Mouse (Mus musculus): Measurements from ENCODE around the gene Atg4b.

The Atg4b gene

GRCm38 (mm10) chr1:93751290-93751689 lies at the start of gene Atg4b:
Gene Atg4b (plus strand): TSS chr1:93751500.
- DNase-seq (ENCODE audit: low read depth, low spot score): no peak

GRCm38 (mm10) chr1:93702106-93702505 lies 49.2 kb upstream of the Atg4b start:
- DNase-seq (ENCODE audit: low read depth, low spot score): no peak

DNA sequence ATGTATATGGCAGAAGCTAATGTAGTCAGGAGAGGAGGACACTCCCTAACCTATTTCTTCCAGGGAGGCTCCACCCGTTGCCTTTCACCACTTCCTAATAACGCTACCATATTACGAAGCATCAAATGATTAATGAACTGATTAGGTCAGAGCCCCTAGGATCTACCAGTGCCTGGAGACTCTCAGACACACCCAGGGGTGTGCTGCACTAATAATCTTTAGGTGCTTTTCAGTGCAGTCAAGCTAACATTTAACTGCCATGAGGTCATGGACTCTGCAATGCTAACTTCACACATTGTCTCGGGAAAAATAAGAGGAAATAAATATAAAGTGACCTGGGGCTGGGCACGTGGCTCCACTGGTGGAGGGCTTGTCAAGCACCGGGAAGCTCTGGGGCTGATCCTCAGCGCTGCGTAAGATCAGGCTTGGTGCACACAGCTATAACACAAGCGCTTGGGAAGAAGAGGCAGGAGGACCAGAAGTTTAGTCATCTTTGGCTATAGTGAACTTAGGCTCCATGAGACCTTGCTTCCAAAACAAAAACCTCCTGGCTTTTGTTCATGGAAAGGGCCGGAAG lies 47.7 kb upstream of the Atg4b start:
- DNase-seq (ENCODE audit: low read depth, low spot score): no peak

DNA sequence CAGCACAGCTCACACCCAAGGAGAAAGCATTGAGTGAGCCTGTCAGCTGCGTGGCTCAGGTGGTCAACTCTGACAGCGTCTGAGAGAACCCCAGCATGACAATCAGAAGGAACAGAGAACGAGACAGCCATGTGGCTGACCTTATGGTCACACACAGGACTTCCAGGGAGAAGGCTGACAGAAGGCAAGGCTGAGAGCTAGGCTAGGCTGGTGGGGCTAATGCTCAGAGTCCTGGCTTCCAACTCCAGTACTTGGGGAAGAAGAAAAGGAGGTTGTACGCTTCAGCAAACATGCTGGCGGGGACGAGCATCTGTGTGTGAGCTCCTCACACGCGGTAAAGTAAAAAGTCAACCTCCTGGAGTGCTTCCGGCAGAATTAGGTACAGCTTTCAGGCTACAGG lies 47.0 kb upstream of the Atg4b start:
- no peak for DNase-seq (ENCODE audit: low read depth, low spot score)

- DNase-seq (ENCODE audit: low read depth, low spot score): no peak
Observed at GRCm38 (mm10) chr1:93705389-93705788, 45.9 kb upstream of the Atg4b start.

DNA sequence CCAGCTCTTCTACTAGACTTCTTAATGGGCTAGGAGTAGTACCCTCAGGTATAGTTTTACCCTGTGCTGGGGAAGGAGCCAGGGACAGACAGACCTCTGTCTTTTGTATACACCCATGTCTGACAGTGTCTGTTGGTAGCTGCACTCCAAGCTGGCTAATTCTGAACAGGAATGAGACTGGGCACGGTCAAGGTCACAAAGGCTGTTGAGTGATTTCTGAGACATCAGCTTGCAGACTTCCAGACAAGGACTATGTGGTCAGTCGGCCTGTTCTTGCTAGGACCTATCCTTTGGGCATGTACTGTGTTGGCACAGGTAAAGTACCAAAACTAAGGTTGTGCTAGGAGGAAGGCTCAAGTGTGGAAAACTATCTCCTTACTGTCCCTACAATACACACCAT lies 35.1 kb upstream of the Atg4b start:
- no peak for DNase-seq (ENCODE audit: low read depth, low spot score)

GRCm38 (mm10) chr1:93721557-93721956 lies 29.7 kb upstream of the Atg4b start:
- no peak for DNase-seq (ENCODE audit: low read depth, low spot score)

GRCm38 (mm10) chr1:93724623-93725022 lies 26.7 kb upstream of the Atg4b start:
- DNase-seq (ENCODE audit: low read depth, low spot score): no peak

- DNase-seq (ENCODE audit: low read depth, low spot score): no peak
Observed at GRCm38 (mm10) chr1:93725665-93726064, 25.6 kb upstream of the Atg4b start.

GRCm38 (mm10) chr1:93726116-93726515 lies 25.2 kb upstream of the Atg4b start:
- no peak for DNase-seq (ENCODE audit: low read depth, low spot score)

DNA sequence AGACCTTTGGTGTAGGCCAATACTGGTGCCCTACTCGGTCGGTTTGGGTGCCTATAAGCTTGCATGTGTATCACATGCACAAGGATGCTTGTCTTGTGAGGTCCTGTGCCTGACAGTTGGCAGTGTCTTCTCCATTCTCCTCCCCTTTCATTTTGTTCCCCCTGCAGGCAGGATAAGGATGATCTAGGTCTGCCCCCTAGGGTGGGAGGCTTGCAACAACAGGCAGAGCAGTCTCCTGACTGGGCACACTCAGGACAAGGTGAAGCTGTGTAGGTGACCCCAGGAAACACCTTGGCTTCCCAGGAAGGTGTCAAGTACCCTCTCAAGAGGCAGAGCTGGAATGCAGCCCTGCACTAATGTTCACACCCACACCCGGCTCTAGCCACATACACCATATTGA lies 24.3 kb upstream of the Atg4b start:
- peak; percentile 70 for DNase-seq (ENCODE audit: low read depth, low spot score)

- DNase-seq (ENCODE audit: low read depth, low spot score): no peak
Observed at GRCm38 (mm10) chr1:93731103-93731502, 20.2 kb upstream of the Atg4b start.

GRCm38 (mm10) chr1:93731880-93732281 lies 19.4 kb upstream of the Atg4b start:
- DNase-seq (ENCODE audit: low read depth, low spot score): no peak

GRCm38 (mm10) chr1:93735859-93736258 lies 15.4 kb upstream of the Atg4b start:
- DNase-seq (ENCODE audit: low read depth, low spot score): no peak

- DNase-seq (ENCODE audit: low read depth, low spot score): no peak
Observed at GRCm38 (mm10) chr1:93737711-93738110, 13.6 kb upstream of the Atg4b start.

DNA sequence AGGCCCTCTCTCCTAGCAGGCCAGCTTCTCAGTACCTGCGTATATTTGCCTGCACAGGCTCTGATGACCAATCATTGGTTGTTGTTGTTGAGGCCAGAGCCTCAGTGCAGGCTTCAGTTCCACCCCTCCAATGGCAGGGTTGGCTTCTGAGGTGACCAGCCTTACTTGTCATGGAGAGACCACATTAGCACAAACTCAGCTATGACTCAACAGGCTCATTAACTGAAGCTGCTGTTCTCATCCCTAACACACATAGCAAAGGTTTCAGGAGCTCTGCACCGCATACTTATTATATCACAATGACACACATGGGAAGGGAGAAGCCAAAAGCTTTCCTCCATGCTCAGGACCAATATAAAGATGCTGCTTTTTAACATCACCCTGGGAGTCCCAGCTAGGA lies 10.6 kb upstream of the Atg4b start:
- DNase-seq (ENCODE audit: low read depth, low spot score): no peak

GRCm38 (mm10) chr1:93741987-93742386 lies 9.3 kb upstream of the Atg4b start:
- DNase-seq (ENCODE audit: low read depth, low spot score): no peak

- peak; percentile 49 for DNase-seq (ENCODE audit: low read depth, low spot score)
Observed at GRCm38 (mm10) chr1:93742910-93743309, 8.4 kb upstream of the Atg4b start.

- DNase-seq (ENCODE audit: low read depth, low spot score): no peak
Observed at GRCm38 (mm10) chr1:93746179-93746578, 5.1 kb upstream of the Atg4b start.

DNA sequence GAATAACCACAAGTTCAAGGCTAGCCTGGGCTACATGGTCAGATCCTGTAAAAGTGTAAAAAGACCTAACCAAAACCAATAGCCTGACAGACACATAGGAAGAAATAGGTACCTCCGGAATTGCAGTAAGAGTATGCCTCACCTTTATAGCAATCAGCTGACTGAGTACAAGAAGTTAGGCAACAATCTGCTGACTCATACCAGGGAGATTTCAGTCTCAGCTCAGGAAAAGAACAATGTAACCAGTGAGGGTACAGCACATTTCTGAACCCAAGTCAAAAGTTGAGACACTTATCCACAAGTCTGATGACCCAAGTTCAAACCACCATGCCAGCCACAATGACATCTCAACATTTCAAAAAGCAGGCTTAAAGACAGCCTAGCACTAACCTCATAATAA lies 2.8 kb upstream of the Atg4b start:
- DNase-seq (ENCODE audit: low read depth, low spot score): no peak

GRCm38 (mm10) chr1:93753911-93754572 lies 2.7 kb downstream of the Atg4b start:
- DNase-seq (ENCODE audit: low read depth, low spot score): peak; percentile 71

GRCm38 (mm10) chr1:93754573-93755290 lies 3.4 kb downstream of the Atg4b start, which contains the start of gene Thap4:
Gene Thap4 (minus strand): TSS chr1:93754864.
- DNase-seq (ENCODE audit: low read depth, low spot score): peak; percentile 94

DNA sequence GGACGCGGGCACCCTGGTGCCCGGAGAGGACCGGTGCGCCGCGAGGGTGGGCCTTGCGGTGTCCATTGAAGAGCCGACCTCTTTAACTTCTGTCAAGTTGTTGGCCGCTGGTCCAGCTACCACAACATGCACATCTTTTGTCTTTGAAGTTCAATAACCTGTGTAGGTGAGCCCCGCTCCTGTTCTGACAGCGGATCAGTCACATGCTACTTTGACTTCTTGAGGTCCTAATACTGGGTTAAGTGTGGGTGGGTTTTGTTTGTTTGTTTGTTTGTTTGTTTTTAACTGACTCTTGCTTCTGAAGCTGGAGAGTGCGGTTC lies 4.0 kb downstream of the Atg4b start:
- DNase-seq (ENCODE audit: low read depth, low spot score): no peak
